Mouse (Mus musculus) lung, adult 2 months (tissue): ENCODE data around the gene Krtap11-1.

Experiments used
- CTCF ChIP-seq: fragments of 200-500 bp; IDR thresholded peaks from 2 replicates; pipeline ENCODE4 v1.5.1; 2011; ENCODE audit warnings: mild to moderate bottlenecking, low read length, control low read depth; ENCODE audit not compliant: insufficient read depth
- POLR2A ChIP-seq: fragments of 200-500 bp; IDR thresholded peaks from 2 replicates; pipeline ENCODE4 v1.6.1; 2011; ENCODE audit warnings: low read depth, mild to moderate bottlenecking, control low read depth, low read length, borderline replicate concordance; ENCODE audit errors: extremely low read depth

DNA sequence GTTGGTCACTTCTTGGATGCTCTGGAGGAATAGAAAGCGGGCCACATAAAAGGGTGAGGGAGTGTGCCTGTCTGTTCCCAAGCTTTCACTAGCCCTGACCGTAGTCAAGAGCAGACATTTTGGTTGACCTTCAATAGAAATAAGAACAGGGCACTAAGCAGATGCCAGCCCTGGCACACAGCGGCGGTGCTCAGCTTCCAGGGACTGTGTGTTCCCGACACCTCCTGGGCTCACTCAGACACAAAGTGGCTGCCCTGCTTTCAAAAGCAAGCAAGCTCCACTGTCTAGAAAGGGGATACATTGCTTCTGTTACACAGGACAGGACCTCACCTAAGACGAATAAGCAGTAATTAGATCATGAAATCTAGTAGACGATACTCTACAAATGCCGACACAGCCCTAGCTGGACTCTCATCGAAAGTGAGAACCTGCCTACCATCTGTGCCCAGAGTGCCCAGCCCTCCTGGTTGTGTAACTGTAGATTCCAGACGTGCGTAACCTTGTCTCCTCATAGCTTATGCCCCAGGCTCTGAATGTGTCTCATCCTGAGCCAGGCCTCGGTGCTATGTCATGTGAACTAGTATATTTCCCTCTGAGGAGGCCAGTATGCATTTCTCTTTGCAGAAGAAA, 37.3 kb upstream of the Krtap11-1 start:
- no peak for TF ChIP-seq POLR2A
- no peak for TF ChIP-seq CTCF
